Mouse (Mus musculus) kidney, postnatal 25 days (tissue): ENCODE measurements around the gene Gm10715.
A peak's percentile ranks its signal among the peaks of the same experiment; 100 is the strongest.
"Not testable (repeated sequence)": the region's sequence is repeated elsewhere in the genome, so short reads cannot be mapped to it uniquely, and the experiment has no call there.

Experiments used
- DNase-seq, 2 experiments: peaks; one replicate each; pipeline ENCODE4 v3.0.0; 2021; ENCODE audit warnings: mixed read lengths in 2 of 2

Gene Gm10715

GRCm38 (mm10) chr9:3036577-3036976 is at the start of gene Gm10715:
TSS of gene Gm10715 (plus strand) at chr9:3036877.
- not testable (repeated sequence) for DNase-seq

- DNase-seq: peak in 1 of 2 experiments; percentile 19
Measured at GRCm38 (mm10) chr9:3000445-3000972, 36.2 kb upstream of the Gm10715 start, which contains the start of gene Gm10722. TSS of gene Gm10722 (plus strand) at chr9:3000922.

- not testable (repeated sequence) for DNase-seq
Measured at GRCm38 (mm10) chr9:3001006-3001405, 35.7 kb upstream of the Gm10715 start.

GRCm38 (mm10) chr9:3001948-3002659 is 34.6 kb upstream of the Gm10715 start:
- peak; percentile 99 to 100 for DNase-seq

- peak; percentile 7 to 19 for DNase-seq
Measured at GRCm38 (mm10) chr9:3002794-3003396, 33.8 kb upstream of the Gm10715 start, which contains the start of gene Gm11168. TSS of gene Gm11168 (plus strand) at chr9:3003346.

- not testable (repeated sequence) for DNase-seq
Measured at GRCm38 (mm10) chr9:3006179-3006578, 30.5 kb upstream of the Gm10715 start.

GRCm38 (mm10) chr9:3006636-3007035 is 30.0 kb upstream of the Gm10715 start:
- DNase-seq: not testable (repeated sequence)

- peak; percentile 1 to 18 for DNase-seq
Measured at GRCm38 (mm10) chr9:3007272-3007671, 29.4 kb upstream of the Gm10715 start.

- not testable (repeated sequence) for DNase-seq
Measured at GRCm38 (mm10) chr9:3009331-3009730, 27.3 kb upstream of the Gm10715 start.

- DNase-seq: not testable (repeated sequence)
Measured at GRCm38 (mm10) chr9:3012054-3012621, 24.5 kb upstream of the Gm10715 start.

GRCm38 (mm10) chr9:3012733-3013279 is 23.9 kb upstream of the Gm10715 start, which contains the start of gene Gm10721:
TSS of gene Gm10721 (plus strand) at chr9:3013140.
- DNase-seq: not testable (repeated sequence)

GRCm38 (mm10) chr9:3015354-3015753 is 21.3 kb upstream of the Gm10715 start, which contains the start of gene Gm10720:
TSS of gene Gm10720 (plus strand) at chr9:3015654.
- DNase-seq: not testable (repeated sequence)

- DNase-seq: peak in 1 of 2 experiments; percentile 37
Measured at GRCm38 (mm10) chr9:3015896-3016295, 20.8 kb upstream of the Gm10715 start.

- DNase-seq: not testable (repeated sequence)
Measured at GRCm38 (mm10) chr9:3017108-3017507, 19.6 kb upstream of the Gm10715 start, which contains the start of gene Gm10719. TSS of gene Gm10719 (plus strand) at chr9:3017408.

GRCm38 (mm10) chr9:3018944-3019343 is 17.7 kb upstream of the Gm10715 start:
- peak; percentile 90 to 100 for DNase-seq

GRCm38 (mm10) chr9:3019835-3020727 is 16.6 kb upstream of the Gm10715 start:
- peak; percentile 79 to 90 for DNase-seq

GRCm38 (mm10) chr9:3022316-3023008 is 14.2 kb upstream of the Gm10715 start:
- DNase-seq: not testable (repeated sequence)

GRCm38 (mm10) chr9:3023312-3023984 is 13.2 kb upstream of the Gm10715 start, which contains the start of gene Gm10718:
TSS of gene Gm10718 (plus strand) at chr9:3023547.
- peak in 1 of 2 experiments; percentile 42 for DNase-seq

GRCm38 (mm10) chr9:3023985-3024648 is 12.6 kb upstream of the Gm10715 start:
- not testable (repeated sequence) for DNase-seq
